In genomic region chr10:80676198-80676928, GRCm38 (mm10) we compare ENCODE assay signal across 1 mouse cellular context.
A peak's percentile ranks its signal among the peaks of the same experiment; 100 is the strongest.
TF ChIP-seq lines count a peak whose summit lies in the region.

No protein-coding gene starts in this region.

TF ChIP-seq in MEL, 35 proteins besides CTCF, POLR2A, EP300 and RAD21 (continued from another document):
- TF ChIP-seq CHD2 (IDR thresholded peaks at IDR 0.05; ENCODE audit: low read length) (no peak), MYB (IDR thresholded peaks at IDR 0.05; ENCODE audit: low read depth, low read length) (no peak), MAZ (IDR thresholded peaks at IDR 0.05; ENCODE audit: low read depth, low read length) (peak; percentile 90), NELFE (IDR thresholded peaks at IDR 0.05; ENCODE audit: low read depth, low read length) (peak; percentile 95), CHD1 (IDR thresholded peaks at IDR 0.05; ENCODE audit: low read depth, low read length) (no peak), TBP (IDR thresholded peaks at IDR 0.05; ENCODE audit: low read depth, low read length) (peak; percentile 96), TAL1 (IDR thresholded peaks at IDR 0.05; ENCODE audit: low read length) (no peak), TCF12 (IDR thresholded peaks at IDR 0.05; ENCODE audit: low read depth, low read length) (peak; percentile 82), SIN3A (IDR thresholded peaks at IDR 0.05; ENCODE audit: low read length) (peak; percentile 73), MXI1 (IDR thresholded peaks at IDR 0.05; ENCODE audit: low read depth, low read length) (peak; percentile 71), ZKSCAN1 (IDR thresholded peaks at IDR 0.05; ENCODE audit: low read depth, low read length) (no peak), E2F4 (IDR thresholded peaks at IDR 0.05; ENCODE audit: borderline replicate concordance, low read depth, low read length) (no peak), POLR2AphosphoS5 (IDR thresholded peaks at IDR 0.05; ENCODE audit: borderline replicate concordance, low read depth, low read length) (peak; percentile 88; the same call in 1 of the 2 replicates), MYC (IDR thresholded peaks at IDR 0.05; ENCODE audit: low read depth, low read length) (peak; percentile 75; the same call in 1 of the 2 replicates), POLR2AphosphoS2 (IDR thresholded peaks at IDR 0.05; ENCODE audit: low read length) (peak; percentile 97), ELF1 (IDR thresholded peaks at IDR 0.05; ENCODE audit: low read depth, low read length) (peak; percentile 80), GATA1 (IDR thresholded peaks at IDR 0.05; ENCODE audit: low read depth, low read length) (no peak), ZNF384 (IDR thresholded peaks at IDR 0.05; ENCODE audit: low read depth, low read length) (no peak), KAT2A (conservative IDR thresholded peaks at IDR 0.05; ENCODE audit: low read depth, low read length) (no peak; the same call in 1 of the 2 replicates), MAX (IDR thresholded peaks at IDR 0.05; ENCODE audit: low read length) (peak; percentile 93), JUND (IDR thresholded peaks at IDR 0.05; ENCODE audit: low read depth, low read length) (no peak), UBTF (IDR thresholded peaks at IDR 0.05; ENCODE audit: borderline replicate concordance, insufficient read depth, low read depth, low read length) (no peak), USF1 (IDR thresholded peaks at IDR 0.05; ENCODE audit: low read depth, low read length) (peak; percentile 92), GABPA (IDR thresholded peaks at IDR 0.05; ENCODE audit: low read depth, low read length) (no peak), USF2 (IDR thresholded peaks at IDR 0.05; ENCODE audit: borderline replicate concordance in 1 of 2, insufficient read depth in 1 of 2, low read depth in 1 of 2, low read length in 2 of 2) (no peak), MEF2A (IDR thresholded peaks at IDR 0.05; ENCODE audit: extremely low read depth, insufficient replicate concordance, low read depth, low read length, poor library complexity, severe bottlenecking) (peak; percentile 21; the same call in 1 of the 2 replicates), SMC3 (IDR thresholded peaks at IDR 0.05; ENCODE audit: low read depth, low read length) (no peak), ZMIZ1 (IDR thresholded peaks at IDR 0.05; ENCODE audit: low read depth, low read length) (peak; percentile 97), RCOR1 (IDR thresholded peaks at IDR 0.05; ENCODE audit: low read depth, low read length) (0 out of 2 replicates have a peak, but pooled peaks have one; percentile 28), MAFK (IDR thresholded peaks at IDR 0.05; ENCODE audit: borderline replicate concordance, low read depth, low read length) (no peak), BHLHE40 (IDR thresholded peaks at IDR 0.05; ENCODE audit: borderline replicate concordance, low read depth, low read length) (peak; percentile 79; the same call in 1 of the 2 replicates)
